In the genomic region with DNA sequence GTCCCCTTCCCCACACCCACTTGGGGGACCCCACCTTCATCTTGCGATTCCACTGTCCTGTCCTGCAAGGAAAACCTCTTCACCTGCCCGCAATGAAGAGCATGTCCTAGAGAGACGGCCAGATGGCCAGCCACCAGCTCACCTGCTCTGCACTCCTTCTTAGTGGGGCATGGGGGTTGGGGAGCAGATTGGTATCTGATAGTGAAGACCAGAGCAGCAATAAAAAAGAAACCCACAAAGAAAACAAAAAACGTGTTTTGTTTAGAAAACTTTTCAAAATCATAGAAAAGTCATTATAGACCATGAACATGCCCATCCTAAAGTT, we compare ENCODE assay signal across 10 mouse cellular contexts. TPM values are rescaled to one million over a fixed set of nuclear protein-coding genes. Genes with fewer than 3 reads are reported as not detected.
A peak's percentile ranks its signal among the peaks of the same experiment; 100 is the strongest.
DNase-seq lines count a peak whose midpoint lies in the region; ATAC-seq and TF ChIP-seq lines count a peak whose summit lies in the region.
"Had no signal": no experiment of that assay in that cellular context is flagged by ENCODE, and none has a peak within 500 bp of the region (broad histone marks: within the 10 kb centered on the region; RNA-seq: fewer than 3 reads in every experiment).

No protein-coding gene starts in this region.

- no peaks in the 10 kb centered on the region for H3K36me3 ChIP-seq in heart, embryonic 13.5 days
- H3K36me3 ChIP-seq in G1E (replicated peaks): no peaks in the 10 kb centered on the region
- H3K36me3 ChIP-seq in forebrain, embryonic 13.5 days (ENCODE audit: poor library complexity, severe bottlenecking): no peaks in the 10 kb centered on the region
- H3K36me3 ChIP-seq in liver, embryonic 15.5 days (replicated peaks): no peaks in the 10 kb centered on the region
- no peaks in the 10 kb centered on the region for H3K36me3 ChIP-seq in stomach, postnatal 0 days (ENCODE audit: control insufficient read depth, insufficient read depth, low read length)

- peak overlapping the region; percentile 63 for H3K4me2 ChIP-seq in heart, embryonic 13.5 days
- H3K4me2 ChIP-seq in forebrain, embryonic 13.5 days: peak overlapping the region; percentile 53
- H3K4me2 ChIP-seq in liver, embryonic 15.5 days: peak overlapping the region; percentile 36; the same call in 1 of the 2 replicates
- H3K4me2 ChIP-seq in stomach, postnatal 0 days (replicated peaks; ENCODE audit: low read depth): no peak overlapping the region

- peak overlapping the region; percentile 32 for H3K4me3 ChIP-seq in heart, embryonic 13.5 days
- peak overlapping the region; percentile 13; the same call in 1 of the 2 replicates for H3K4me3 ChIP-seq in G1E (ENCODE audit: low read depth, low read length)
- H3K4me3 ChIP-seq in forebrain, embryonic 13.5 days: peak overlapping the region; percentile 20
- no peak overlapping the region for H3K4me3 ChIP-seq in liver, embryonic 15.5 days (replicated peaks)
- no peak overlapping the region for H3K4me3 ChIP-seq in stomach, postnatal 0 days (ENCODE audit: low read depth, low read length)

- ATAC-seq in heart, embryonic 13.5 days (ENCODE audit: extremely low read depth, insufficient number of reproducible peaks, low FRiP score, low TSS enrichment): no peak
- ATAC-seq in G1E (ENCODE audit: extremely low read depth, insufficient number of reproducible peaks, low FRiP score, poor library complexity, severe bottlenecking): no peak
- ATAC-seq in forebrain, embryonic 13.5 days: no peak
- ATAC-seq in liver, embryonic 15.5 days (ENCODE audit: insufficient read depth): no peak
- no peak for ATAC-seq in stomach, postnatal 0 days (ENCODE audit: low FRiP score, low TSS enrichment)

- H3K4me1 ChIP-seq in heart, embryonic 13.5 days: peaks cover 16% of the 10 kb centered on the region
- peaks cover 50% of the 10 kb centered on the region for H3K4me1 ChIP-seq in G1E (ENCODE audit: insufficient read depth, low read depth, low read length)
- H3K4me1 ChIP-seq in forebrain, embryonic 13.5 days: peaks cover 27% of the 10 kb centered on the region
- H3K4me1 ChIP-seq in liver, embryonic 15.5 days (replicated peaks): no peaks in the 10 kb centered on the region
- no peaks in the 10 kb centered on the region for H3K4me1 ChIP-seq in stomach, postnatal 0 days (replicated peaks; ENCODE audit: control insufficient read depth, insufficient read depth)

- DNase-seq in heart, postnatal 10 days: no peak
- no peak for DNase-seq in G1E (ENCODE audit: low spot score)
- no peak for DNase-seq in adrenal gland, postnatal 10 days
- no peak for DNase-seq in stomach, postnatal 0 days (ENCODE audit: low spot score)
- no peak for DNase-seq in layer of hippocampus, postnatal 25 days (ENCODE audit: extremely low spot score in 1 of 2, low spot score in 1 of 2)
- DNase-seq: adrenal gland, postnatal 25 days; lung, postnatal 36 days had no signal

- TF ChIP-seq EP300 in stomach, postnatal 0 days (optimal IDR thresholded peaks at IDR 0.05): no peak

- H3K27ac ChIP-seq in heart, embryonic 13.5 days (replicated peaks): no peak overlapping the region
- no peak overlapping the region for H3K27ac ChIP-seq in forebrain, embryonic 13.5 days
- no peak overlapping the region for H3K27ac ChIP-seq in liver, embryonic 15.5 days (replicated peaks)
- no peak overlapping the region for H3K27ac ChIP-seq in stomach, postnatal 0 days (replicated peaks)

- H3K27me3 ChIP-seq in heart, embryonic 13.5 days (replicated peaks): peaks cover 63% of the 10 kb centered on the region
- H3K27me3 ChIP-seq in G1E (ENCODE audit: insufficient read depth, low read length): peaks cover 11% of the 10 kb centered on the region; the same call in 1 of the 2 replicates
- H3K27me3 ChIP-seq in forebrain, embryonic 13.5 days: peaks cover 20% of the 10 kb centered on the region
- H3K27me3 ChIP-seq in liver, embryonic 15.5 days: peaks cover 72% of the 10 kb centered on the region
- H3K27me3 ChIP-seq in stomach, postnatal 0 days (ENCODE audit: control insufficient read depth, insufficient read depth, low read length): peaks cover 2% of the 10 kb centered on the region; the same call in 1 of the 2 replicates

- H3K9ac ChIP-seq in heart, embryonic 13.5 days: peak overlapping the region; percentile 50
- H3K9ac ChIP-seq in forebrain, embryonic 13.5 days: peak overlapping the region; percentile 34; the same call in 1 of the 2 replicates
- no peak overlapping the region for H3K9ac ChIP-seq in liver, embryonic 15.5 days
- H3K9ac ChIP-seq in stomach, postnatal 0 days (ENCODE audit: low read length): no peak overlapping the region

- H3K9me3 ChIP-seq in heart, embryonic 13.5 days: 0 out of 2 replicates have a peak, but pooled peaks cover 3% of the 10 kb centered on the region
- no peaks in the 10 kb centered on the region for H3K9me3 ChIP-seq in G1E (replicated peaks)
- no peaks in the 10 kb centered on the region for H3K9me3 ChIP-seq in forebrain, embryonic 13.5 days (replicated peaks)
- H3K9me3 ChIP-seq in liver, embryonic 15.5 days (replicated peaks): no peaks in the 10 kb centered on the region
- no peaks in the 10 kb centered on the region for H3K9me3 ChIP-seq in stomach, postnatal 0 days (ENCODE audit: control insufficient read depth, low read length)

- WGBS in heart, embryonic 13.5 days: 5% methylated on average over 4 of the region's 4 CpGs
- WGBS in forebrain, embryonic 13.5 days: 18% methylated on average over 4 of the region's 4 CpGs
- 8% methylated on average over 4 of the region's 4 CpGs for WGBS in liver, embryonic 15.5 days (ENCODE audit: insufficient replicate concordance)
- WGBS in stomach, postnatal 0 days: 6% methylated on average over 4 of the region's 4 CpGs

- intact Hi-C loops in heart, postnatal 10 days (cut with DNase I): loop anchor here (2.0 kb wide), 1 partner anchor 565 kb away; no protein-coding TSS in a partner anchor

- TF ChIP-seq CTCF in G1E (IDR thresholded peaks at IDR 0.05; ENCODE audit: low read depth, low read length): no peak
- TF ChIP-seq CTCF in stomach, postnatal 0 days (IDR thresholded peaks at IDR 0.05; ENCODE audit: low read depth): no peak

RNA-seq across cellular contexts. Expression of a gene that starts 40.4 kb away (rescaled TPM):
- 0.40 and 0.62 TPM in 2 replicates for polyA plus RNA-seq in heart, embryonic 13.5 days (2015; fragmentation: Nextera tagmentation; extraction: Ambion mirVana)
- under 1 TPM in 1 of 2 experiments, not detected in 1; 0.15 TPM for total RNA-seq in heart, postnatal 10 days (2021)
- total RNA-seq in G1E (2014; fragmentation: Nextera tagmentation): not detected in 2 replicates
- 0.05 and 0.06 TPM in 2 replicates for total RNA-seq in G1E (2017)
- 0.05 and 0.08 TPM in 2 replicates for polyA plus RNA-seq in G1E (2012)
- 153 and 167 TPM in 2 replicates for polyA plus RNA-seq in forebrain, embryonic 13.5 days (2015; fragmentation: Nextera tagmentation; extraction: Ambion mirVana)
- polyA plus RNA-seq in liver, embryonic 15.5 days (2015; fragmentation: Nextera tagmentation; extraction: Ambion mirVana): 1.5 and 1.9 TPM in 2 replicates
- total RNA-seq in adrenal gland, postnatal 10 days (2021): 1 to 10 TPM in 1 of 2 experiments, under 1 TPM in 1; 0.91 to 1.5 TPM
- polyA plus RNA-seq in stomach, postnatal 0 days (2015; fragmentation: Nextera tagmentation; extraction: Ambion mirVana): not detected in 2 replicates
- total RNA-seq in layer of hippocampus, postnatal 25 days (2021): 10 to 100 TPM; 96.0 to 98.3 TPM
- total RNA-seq: adrenal gland, postnatal 25 days had no signal

Comparison
In these comparisons a context has a peak if more than half of its experiments do, and no peak if none do; other contexts are left out.
1. H3K4me3 ChIP-seq: peak in heart, embryonic 13.5 days (single experiment), G1E (single experiment) and forebrain, embryonic 13.5 days (single experiment); none in liver, embryonic 15.5 days (single experiment) and stomach, postnatal 0 days (single experiment).
2. H3K9ac ChIP-seq: peak in heart, embryonic 13.5 days (single experiment) and forebrain, embryonic 13.5 days (single experiment); none in liver, embryonic 15.5 days (single experiment) and stomach, postnatal 0 days (single experiment).
3. RNA of a gene that starts 40.4 kb away (polyA plus RNA-seq): 153 to 167 TPM in forebrain, embryonic 13.5 days; 1.5 to 1.9 TPM in liver, embryonic 15.5 days, 0.40 to 0.62 TPM in heart, embryonic 13.5 days, not detected in stomach, postnatal 0 days and 0.05 to 0.08 TPM in G1E; every median in the first group is over 10 times any median in the second.